Mouse (Mus musculus): ENCODE results near the gene Nupr1.

The Nupr1 gene

DNA sequence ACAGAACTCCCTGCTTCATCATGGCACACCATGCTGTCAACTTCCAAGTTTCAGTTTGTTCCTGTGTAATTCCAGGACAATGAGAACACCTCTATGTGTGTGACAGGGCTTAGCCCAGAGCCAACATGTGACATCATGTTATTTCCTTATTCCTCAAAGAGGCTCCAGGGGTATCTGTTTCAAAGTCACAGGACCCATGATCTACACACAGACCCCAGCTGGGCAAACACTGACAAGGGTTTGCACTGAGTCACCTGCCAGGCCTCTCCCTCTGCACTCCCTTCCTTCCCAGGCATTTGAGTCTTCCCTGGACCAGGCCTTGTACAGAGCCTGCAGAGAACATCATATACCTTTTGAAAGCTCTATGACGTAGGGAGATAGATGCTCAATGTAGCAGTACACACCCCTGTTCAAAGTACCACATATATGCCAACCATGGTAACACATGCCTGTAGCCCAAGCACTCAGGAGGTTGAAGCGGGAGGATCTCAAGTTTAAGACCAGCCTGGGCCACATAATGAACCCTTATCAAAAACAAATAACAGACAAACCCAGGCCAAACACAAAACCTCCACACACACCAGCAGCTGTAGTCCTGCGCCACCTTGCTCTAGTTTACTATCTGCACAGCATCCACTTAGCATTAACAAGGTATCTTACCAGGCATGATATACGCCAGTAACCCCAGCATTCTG is at the start of gene Nupr1:
Gene Nupr1 (minus strand): TSS at position 38 of the 695 bp plus-strand sequence.
- no peak for DNase-seq (ENCODE audit: low spot score)

- DNase-seq (ENCODE audit: low spot score), result no peak
Observed at GRCm38 (mm10) chr7:126679683-126680082, 49.0 kb upstream of the Nupr1 start.

DNA sequence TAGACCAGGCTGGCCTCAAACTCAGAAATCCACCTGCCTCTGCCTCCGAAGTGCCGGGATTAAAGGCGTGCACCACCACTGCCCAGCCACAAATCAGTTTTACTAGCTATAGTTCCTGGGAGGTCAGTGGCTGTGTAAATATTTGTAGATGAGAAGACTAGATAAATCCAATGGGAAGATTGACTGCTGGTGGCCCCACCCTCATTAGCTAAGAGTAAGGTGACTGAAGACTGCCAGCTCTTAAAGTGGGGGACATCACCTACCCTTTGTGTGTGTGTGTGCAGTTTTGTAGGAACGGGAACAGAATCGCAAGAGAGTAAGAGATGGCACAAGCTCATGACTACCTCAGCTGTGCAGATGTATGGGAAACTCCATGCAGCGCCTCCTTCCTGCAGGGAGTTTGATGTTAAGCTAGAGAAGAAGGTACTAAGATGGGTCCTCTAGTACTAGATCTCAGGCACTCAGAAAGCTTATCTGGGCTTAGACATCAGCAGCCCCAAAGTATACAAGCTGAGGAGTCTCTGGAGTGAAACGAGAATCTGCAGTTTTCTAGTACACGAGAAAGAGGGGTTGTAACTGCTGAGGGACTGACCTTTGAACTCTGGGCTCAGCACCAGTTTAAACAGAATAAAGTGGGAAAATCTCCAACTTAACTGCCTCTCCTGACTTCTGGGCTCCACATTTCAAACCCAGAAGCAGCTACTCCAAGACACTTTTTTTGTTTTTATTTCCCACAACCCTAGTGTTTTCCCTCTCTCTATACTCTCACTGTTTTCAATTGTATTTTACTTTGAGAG is 48.1 kb upstream of the Nupr1 start:
- no peak for DNase-seq (ENCODE audit: low spot score)

- DNase-seq (ENCODE audit: low spot score), result no peak
Observed at GRCm38 (mm10) chr7:126676631-126677220, 46.1 kb upstream of the Nupr1 start.

DNA sequence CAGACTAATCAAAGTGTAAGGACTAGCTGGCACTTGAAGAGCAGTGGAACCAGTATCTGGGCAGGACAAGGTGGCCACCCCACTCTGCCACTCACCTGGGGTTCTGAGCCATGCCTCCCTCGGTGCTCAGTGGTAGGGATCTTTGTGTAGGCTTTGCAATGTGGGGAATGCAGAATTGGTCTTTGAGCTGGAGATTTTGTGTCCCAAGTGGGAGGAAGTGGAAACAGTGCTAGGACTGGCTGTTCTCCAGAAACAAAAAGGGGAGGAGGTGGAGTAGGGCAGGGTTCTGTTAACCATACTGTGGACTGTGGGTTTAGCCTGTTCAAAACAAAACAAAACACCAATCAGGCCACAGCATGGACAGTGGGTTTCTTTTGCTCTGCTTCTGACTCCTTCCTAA is 45.5 kb upstream of the Nupr1 start, which contains the start of gene Sult1a1:
Gene Sult1a1 (minus strand): TSS at position 226 of the 400 bp plus-strand sequence.
- no peak for DNase-seq (ENCODE audit: low spot score)

DNA sequence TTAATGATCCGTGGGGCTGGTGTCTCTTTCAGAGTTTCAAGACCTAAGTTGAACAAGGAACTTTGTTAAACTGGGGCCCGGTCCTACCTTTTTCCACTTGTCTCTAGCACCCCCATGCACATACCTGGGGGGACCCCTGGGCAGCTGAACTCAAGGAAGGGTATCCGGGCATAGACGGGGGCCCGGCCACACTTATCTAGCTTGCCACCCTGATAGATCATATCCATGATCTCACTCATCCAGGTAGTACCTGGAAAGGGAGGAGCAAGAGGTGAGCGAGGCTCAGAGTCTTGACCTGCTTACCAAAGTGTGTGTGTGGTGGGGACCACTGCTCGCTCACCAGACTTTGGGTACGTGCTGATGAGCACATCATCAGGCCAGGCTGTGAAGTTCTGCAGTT is 44.4 kb upstream of the Nupr1 start:
- no peak for DNase-seq (ENCODE audit: low spot score)

DNA sequence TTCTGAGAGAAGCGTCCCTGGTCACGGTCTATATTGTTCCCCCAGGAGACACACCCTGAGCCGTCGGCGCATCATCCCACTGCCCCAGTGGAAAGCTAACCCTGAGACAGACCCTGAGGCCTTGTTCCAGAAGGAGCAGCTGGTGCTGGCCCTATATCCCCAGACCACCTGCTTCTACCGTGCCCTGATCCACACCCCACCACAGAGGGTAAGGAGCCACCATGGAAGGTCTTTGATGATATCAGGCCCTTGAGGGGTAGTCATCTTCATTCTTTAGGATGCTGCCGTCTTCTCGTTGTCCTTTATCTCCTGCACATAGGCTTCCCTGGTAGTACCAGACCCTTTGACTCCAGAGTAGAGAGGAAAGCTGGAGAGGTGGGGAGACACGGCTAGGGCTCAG is 41.5 kb upstream of the Nupr1 start:
- no peak for DNase-seq (ENCODE audit: low spot score)

DNA sequence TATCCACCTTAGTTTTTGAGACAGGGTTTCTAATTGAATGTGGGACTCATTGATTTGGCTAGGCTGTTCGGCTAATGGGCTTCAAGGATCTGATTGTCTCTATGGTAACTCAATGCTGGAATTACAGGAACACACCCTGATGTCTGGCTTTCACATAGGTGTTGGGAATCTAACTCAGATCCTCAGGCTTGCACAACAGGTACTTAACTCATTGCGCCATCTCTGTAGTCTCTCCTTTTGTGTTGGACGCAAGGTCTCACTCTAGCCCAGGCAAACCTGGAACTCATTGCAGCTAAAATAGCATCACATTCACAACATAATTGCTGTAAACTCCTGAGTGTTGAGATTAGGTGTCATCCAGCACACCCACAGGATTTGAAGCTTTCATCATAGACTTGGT is 39.5 kb upstream of the Nupr1 start:
- DNase-seq (ENCODE audit: low spot score), result no peak

- DNase-seq (ENCODE audit: low spot score), result no peak
Observed at GRCm38 (mm10) chr7:126668452-126668851, 37.8 kb upstream of the Nupr1 start.

DNA sequence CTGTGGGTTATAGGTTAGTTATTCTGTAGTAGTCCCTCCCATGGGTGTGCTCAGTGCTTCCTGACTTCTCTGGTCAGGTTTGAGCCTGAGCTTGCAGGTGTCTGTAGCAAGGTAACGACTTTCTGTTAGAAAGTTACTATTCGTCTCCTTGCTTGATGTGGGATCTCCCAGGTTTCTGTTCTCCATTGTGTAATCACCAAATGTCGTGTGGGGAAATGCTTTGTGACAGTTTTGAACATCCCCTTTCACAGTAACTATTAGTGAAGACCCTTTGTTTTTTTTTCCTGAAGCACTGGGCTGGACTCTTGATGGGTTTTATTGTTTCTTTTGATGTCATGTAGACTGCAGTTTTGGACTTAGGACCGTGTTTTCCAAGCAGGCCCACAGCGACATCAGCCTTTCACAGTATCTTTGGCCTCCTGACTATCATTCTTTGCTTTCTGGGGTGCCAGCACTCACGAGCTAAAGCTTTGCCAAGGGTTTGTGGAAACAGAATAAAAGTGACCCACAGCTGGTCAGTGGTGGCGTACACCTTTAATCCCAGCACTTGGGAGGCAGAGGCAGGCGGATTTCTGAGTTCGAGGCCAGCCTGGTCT is 36.9 kb upstream of the Nupr1 start:
- no peak for DNase-seq (ENCODE audit: low spot score)

DNA sequence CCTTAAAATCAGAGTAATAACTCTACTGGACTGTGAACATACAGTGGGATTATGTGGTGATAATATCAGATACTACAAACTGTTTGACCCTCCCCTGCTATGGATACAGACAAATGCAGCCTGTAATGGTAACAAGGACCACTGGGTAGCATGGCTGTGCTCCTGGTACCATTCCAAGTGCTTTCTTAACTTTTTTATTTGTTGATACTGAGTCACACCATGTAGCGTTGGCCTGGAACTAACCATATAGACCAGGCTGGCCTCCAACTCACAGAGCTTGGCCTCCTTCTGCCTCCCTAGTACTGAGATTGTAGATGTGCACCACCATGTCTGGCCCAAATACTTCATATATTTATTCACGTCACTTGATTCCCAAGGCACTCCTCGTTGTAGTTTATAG is 34.6 kb upstream of the Nupr1 start:
- DNase-seq (ENCODE audit: low spot score), result no peak

- DNase-seq (ENCODE audit: low spot score), result no peak
Observed at GRCm38 (mm10) chr7:126663646-126664045, 33.0 kb upstream of the Nupr1 start.

GRCm38 (mm10) chr7:126659771-126660170 is 29.1 kb upstream of the Nupr1 start:
- DNase-seq (ENCODE audit: low spot score), result no peak

DNA sequence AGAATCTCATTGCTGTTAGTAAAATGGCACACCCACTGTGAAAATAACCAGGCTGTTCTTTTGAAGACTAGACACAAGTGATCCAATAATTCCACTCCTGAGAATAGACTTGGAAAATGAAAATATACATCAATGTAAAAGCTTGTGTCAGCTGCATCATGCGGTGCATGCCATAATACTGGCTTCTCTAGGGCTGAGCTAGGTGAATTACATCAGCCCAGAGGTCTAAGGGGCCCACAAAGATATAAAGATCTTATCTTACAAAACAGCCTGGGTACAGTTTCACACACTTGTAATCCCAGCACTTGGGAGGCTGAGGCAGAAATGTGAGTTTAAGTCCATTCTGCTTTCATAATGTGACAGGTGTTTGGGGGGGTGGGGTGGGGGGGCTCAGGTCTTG is 26.9 kb upstream of the Nupr1 start:
- no peak for DNase-seq (ENCODE audit: low spot score)

- DNase-seq (ENCODE audit: low spot score), result no peak
Observed at GRCm38 (mm10) chr7:126655695-126656094, 25.0 kb upstream of the Nupr1 start.

DNA sequence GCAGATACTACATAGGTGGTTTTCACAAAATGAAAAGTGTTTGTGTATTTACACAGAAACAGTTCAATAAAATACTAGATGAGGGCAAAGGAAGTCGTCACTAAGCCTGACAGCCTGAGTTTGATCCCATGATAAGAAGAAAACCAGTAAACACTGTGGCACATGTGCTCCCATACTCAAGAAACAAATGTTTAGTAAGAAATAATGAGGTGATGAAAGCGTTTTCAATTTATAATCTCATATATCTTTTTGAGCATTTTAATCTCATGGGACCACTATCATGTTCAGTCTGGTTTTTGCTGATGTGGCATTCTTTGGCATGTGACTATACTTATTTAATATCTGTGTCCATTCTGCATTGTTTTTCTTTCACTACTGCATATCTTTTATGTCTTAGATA is 23.3 kb upstream of the Nupr1 start:
- DNase-seq (ENCODE audit: low spot score), result no peak

DNA sequence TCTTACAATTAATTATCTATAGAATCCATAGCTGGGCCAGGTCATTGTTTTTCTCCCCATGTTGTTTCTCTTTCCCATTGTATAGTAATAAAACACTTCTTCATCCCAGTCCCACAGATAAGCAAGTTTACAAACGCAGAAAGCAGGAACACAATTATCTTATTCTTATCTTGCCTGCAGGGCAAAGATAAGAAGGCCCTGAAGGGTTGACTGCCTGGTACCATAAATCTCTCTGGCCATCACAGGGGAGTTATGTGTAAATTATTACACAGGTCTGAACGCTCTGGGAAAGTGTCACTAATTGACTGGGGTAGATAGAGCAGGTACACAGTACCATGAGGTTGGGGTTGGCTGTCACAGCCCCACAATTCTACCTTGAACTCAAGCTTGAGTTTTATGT is 20.2 kb upstream of the Nupr1 start:
- DNase-seq (ENCODE audit: low spot score), result no peak

DNA sequence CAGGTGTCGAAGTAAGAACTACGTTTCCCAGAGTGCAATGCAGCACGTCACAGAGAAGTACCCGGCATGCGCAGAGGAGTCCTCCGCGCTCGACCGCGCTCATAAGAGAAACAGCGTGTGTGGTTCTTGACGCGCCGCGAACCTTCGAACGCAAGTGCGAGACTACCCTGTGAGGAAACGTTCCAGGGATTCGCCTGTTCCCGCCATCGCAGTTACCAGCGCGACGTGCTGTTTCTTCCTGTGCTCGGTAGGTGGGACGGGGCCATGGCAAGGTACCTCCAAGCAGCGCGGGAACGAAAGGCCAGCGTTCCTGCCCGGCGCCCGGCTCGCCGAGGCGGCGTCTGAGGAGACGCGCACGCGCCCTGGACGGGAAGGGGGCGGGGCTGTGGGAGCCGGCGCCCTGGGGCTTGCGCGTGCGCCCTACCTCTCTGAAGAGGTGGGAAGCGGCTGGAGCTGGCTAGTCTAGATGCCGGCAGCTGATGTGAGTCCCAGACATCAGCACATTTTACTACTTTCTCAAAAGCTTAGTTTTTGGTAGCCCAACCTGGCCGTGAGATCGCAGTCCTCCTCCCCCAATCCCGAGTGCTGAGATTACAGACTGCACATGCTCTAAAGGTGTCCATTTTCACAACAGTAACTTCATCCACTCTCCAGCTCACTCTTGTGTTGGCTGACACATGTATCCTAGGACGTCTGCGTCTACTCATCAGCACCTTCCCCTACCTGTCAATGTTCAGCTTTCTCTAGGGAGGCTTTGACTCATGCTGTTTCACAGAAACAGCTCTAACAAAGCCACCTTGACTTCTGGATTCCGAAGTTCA is 18.8 kb upstream of the Nupr1 start, which contains the start of gene Sgf29:
Gene Sgf29 (plus strand): TSS at position 79 of the 821 bp plus-strand sequence.
- peak; percentile 92 for DNase-seq (ENCODE audit: low spot score)

DNA sequence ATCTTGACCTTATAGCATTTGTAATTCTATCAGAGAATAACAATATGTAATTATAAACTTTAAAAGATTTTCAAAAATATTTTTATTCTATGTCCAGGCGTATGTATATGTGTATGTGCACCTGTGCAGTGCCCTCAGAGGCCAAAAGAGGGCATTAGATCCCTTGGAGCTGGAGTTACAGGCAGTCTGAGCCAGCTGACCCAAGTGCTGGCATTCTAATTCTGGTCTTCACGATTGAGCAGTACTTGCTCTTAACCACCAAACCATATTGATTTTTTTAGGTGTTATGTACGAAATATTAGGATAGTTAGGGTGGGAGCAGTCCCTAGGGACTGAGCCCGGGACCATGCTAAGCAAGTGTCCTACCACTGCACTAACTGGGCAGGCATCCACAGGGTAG is 17.8 kb upstream of the Nupr1 start:
- no peak for DNase-seq (ENCODE audit: low spot score)

DNA sequence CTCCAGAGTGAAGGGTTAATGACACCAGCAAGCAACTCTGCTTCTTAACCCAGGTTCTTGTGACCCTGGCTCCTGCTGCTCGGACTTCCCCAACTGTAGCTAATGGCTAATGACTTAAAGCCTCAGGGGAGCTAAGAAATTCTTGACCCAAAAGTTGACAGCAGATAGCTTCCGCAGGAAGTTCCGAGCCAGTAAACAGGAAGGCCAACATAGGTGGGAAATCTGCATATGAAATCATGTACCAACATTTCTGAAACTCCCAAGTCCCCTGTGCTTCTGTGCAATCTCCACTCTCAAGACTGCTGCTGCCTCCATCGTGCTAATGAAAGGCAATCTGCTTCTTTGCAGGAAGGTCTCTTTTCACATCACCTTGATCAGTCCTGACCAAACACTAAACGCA is 15.0 kb upstream of the Nupr1 start:
- no peak for DNase-seq (ENCODE audit: low spot score)

GRCm38 (mm10) chr7:126644914-126645313 is 14.3 kb upstream of the Nupr1 start:
- DNase-seq (ENCODE audit: low spot score), result no peak

DNA sequence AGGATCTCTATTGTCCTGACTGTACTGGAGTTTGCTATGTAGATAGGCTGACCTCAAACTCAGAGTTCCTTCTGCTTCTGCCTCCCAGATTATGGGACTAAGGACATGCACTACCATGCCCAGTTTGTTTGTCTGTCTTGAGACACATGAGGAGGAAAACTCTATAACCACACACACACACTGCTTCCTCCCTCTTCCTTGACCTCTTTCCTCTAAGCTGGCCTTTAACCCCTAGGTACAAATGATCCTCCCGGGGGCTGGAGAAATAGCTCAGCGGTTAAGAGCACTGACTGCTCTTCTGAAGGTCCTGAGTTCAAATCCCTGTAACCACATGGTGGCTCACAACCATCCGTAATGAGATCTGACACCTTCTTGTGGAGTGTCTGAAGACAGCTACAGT is 13.7 kb upstream of the Nupr1 start:
- no peak for DNase-seq (ENCODE audit: low spot score)
